Mouse (Mus musculus) liver, embryonic 13.5 days (tissue): Measurements from ENCODE around the gene Mybph. TPM values are rescaled to one million over a fixed set of nuclear protein-coding genes. Genes with fewer than 3 reads are reported as not detected.

Source experiments
- ATAC-seq: fragments of 200-750 bp; cut with Nextera tagmentation; 2 replicates; pipeline ENCODE4 v1.8.0; 2017; ENCODE audit warnings: low read depth, mild to moderate bottlenecking, moderate number of reproducible peaks, moderate library complexity
- DNase-seq: peaks from one replicate; pipeline ENCODE4 v3.0.0; 2022
- H3K27ac ChIP-seq: fragments of 300-500 bp; sonication (generic); 2 replicates; pipeline ENCODE4 v1.5.1; 2015; ENCODE audit warnings: moderate library complexity, mild to moderate bottlenecking, inconsistent platforms
- H3K27me3 ChIP-seq: fragments of 300-500 bp; sonication (generic); 2 replicates; pipeline ENCODE4 v1.6.1; 2015; ENCODE audit warnings: mild to moderate bottlenecking, inconsistent platforms
- H3K36me3 ChIP-seq: fragments of 300-500 bp; sonication (generic); 2 replicates; pipeline ENCODE4 v1.6.1; 2015; ENCODE audit warnings: mild to moderate bottlenecking, inconsistent platforms
- H3K4me1 ChIP-seq: fragments of 300-500 bp; sonication (generic); replicated peaks from 2 replicates; pipeline ENCODE4 v1.6.1; 2015; ENCODE audit warnings: inconsistent platforms
- H3K4me2 ChIP-seq: fragments of 300-500 bp; sonication (generic); 2 replicates; pipeline ENCODE4 v1.6.1; 2015; ENCODE audit warnings: inconsistent platforms, mild to moderate bottlenecking, moderate library complexity
- H3K4me3 ChIP-seq: fragments of 300-500 bp; sonication (generic); replicated peaks from 2 replicates; pipeline ENCODE4 v1.5.1; 2015; ENCODE audit warnings: mild to moderate bottlenecking, inconsistent platforms
- H3K9ac ChIP-seq: fragments of 300-500 bp; sonication (generic); 2 replicates; pipeline ENCODE4 v1.6.1; 2015; ENCODE audit warnings: mild to moderate bottlenecking, inconsistent platforms
- H3K9me3 ChIP-seq: fragments of 300-500 bp; sonication (generic); replicated peaks from 2 replicates; pipeline ENCODE4 v1.6.1; 2016; ENCODE audit warnings: inconsistent platforms
- WGBS: fragments of 180-500 bp; shearing (Covaris S2); methylation state at CpG from one replicate; pipeline ENCODE4 v1.1.7; 2015; ENCODE audit not compliant: insufficient replicate concordance; 5-methylcytosine and 5-hydroxymethylcytosine counted together
- polyA plus RNA-seq: library from polyadenylated mRNA; unstranded; fragments of >200 nt; fragmentation: Nextera tagmentation; extraction: Ambion mirVana; gene quantifications from 2 replicates; pipeline ENCODE4 v1.2.1, GENCODE M21; 2015

Mybph gene
- 1.6 and 1.9 TPM in 2 replicates for polyA plus RNA-seq

DNA sequence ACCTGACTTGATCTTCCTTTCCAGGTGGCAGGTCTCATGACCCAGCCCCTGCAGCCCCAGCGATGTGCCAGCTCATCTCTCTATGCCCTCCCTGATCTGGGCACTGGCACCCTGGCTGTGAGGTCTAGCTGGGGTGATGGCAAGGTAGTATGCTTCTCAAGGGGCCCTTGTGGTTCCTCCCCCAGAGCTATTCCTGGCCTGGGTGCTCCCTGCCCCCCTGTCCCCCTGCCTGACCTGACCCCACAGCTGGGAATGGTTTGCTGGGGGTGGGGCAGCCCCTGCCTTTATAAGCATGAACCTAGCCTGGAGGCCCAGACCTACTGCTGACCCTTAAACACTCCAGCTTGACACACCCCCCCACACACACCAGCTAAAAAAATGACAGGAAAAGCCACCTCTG, at the start of gene Mybph:
Gene Mybph, plus strand, starts transcription at position 323 of the 400 bp plus-strand sequence.
- no peak for DNase-seq
- no peak within 1 kb of the TSS for H3K4me3 ChIP-seq
- no peak within 1 kb of the TSS for H3K4me2 ChIP-seq
- no peak for ATAC-seq
- no peaks in the 10 kb centered on the region for H3K36me3 ChIP-seq
- H3K27ac ChIP-seq = no peak within 1 kb of the TSS
- no peaks in the 10 kb centered on the region for H3K9me3 ChIP-seq
- WGBS = 41% methylated on average over 1 of the region's 1 CpGs
- H3K4me1 ChIP-seq = peaks cover 26% of the 10 kb centered on the region
- H3K9ac ChIP-seq = no peak within 1 kb of the TSS
- peaks cover 31% of the 10 kb centered on the region for H3K27me3 ChIP-seq

DNA sequence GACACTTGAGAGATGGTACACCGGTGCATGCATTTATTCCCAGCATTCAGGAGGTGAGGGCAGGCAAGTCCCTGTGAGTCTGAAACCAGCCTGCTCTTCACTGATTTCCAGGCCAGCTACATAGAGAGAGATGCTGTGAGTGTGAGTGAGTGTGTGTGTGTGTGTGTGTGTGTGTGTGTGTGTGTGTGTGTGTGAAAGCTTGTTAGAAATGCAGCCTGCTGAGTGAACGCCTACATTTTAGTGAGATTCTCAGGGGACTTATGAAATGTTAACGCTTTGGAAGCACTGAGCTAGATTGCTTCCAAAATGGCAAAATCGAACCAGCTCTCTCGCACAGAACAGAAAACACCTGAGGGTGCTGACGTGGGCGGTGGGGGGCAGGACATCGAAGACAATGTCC, 47.2 kb upstream of the Mybph start:
- no peak overlapping the region for H3K9ac ChIP-seq
- H3K4me3 ChIP-seq = no peak overlapping the region
- DNase-seq (no peak), ATAC-seq (no peak)
- no peak overlapping the region for H3K4me2 ChIP-seq
- 73% methylated on average over 8 of the region's 8 CpGs for WGBS
- H3K36me3 ChIP-seq = no peaks in the 10 kb centered on the region
- no peak overlapping the region for H3K27ac ChIP-seq
- H3K4me1 ChIP-seq = peaks cover 9% of the 10 kb centered on the region
- no peaks in the 10 kb centered on the region for H3K9me3 ChIP-seq
- peaks cover 9% of the 10 kb centered on the region for H3K27me3 ChIP-seq

DNA sequence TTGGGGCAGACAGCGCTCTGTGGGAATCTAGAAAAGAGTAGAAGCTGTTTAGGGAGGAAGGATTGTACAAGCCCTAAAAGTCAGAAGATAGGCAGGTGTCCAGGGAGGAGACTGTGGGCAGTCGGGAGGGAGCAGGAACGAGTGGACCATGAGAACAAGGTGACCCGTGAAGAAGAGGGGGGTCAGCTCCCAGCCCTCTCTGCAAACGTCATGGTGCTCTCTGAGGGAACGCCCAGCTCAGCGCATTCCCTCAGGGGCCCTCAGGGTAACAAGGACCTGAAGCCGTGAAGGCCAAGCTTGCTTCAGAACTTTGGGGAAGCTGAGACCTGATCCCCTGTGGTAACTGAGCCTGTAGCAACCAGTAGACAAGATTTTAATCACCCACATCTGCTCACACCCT, 43.2 kb upstream of the Mybph start:
- no peaks in the 10 kb centered on the region for H3K9me3 ChIP-seq
- no peak for DNase-seq
- H3K27me3 ChIP-seq = no peaks in the 10 kb centered on the region
- no peaks in the 10 kb centered on the region for H3K36me3 ChIP-seq
- 50% methylated on average over 8 of the region's 8 CpGs for WGBS
- ATAC-seq = no peak
- H3K4me2 ChIP-seq = no peak overlapping the region
- peaks cover 45% of the 10 kb centered on the region for H3K4me1 ChIP-seq
- H3K9ac ChIP-seq = no peak overlapping the region
- no peak overlapping the region for H3K27ac ChIP-seq
- no peak overlapping the region for H3K4me3 ChIP-seq

DNA sequence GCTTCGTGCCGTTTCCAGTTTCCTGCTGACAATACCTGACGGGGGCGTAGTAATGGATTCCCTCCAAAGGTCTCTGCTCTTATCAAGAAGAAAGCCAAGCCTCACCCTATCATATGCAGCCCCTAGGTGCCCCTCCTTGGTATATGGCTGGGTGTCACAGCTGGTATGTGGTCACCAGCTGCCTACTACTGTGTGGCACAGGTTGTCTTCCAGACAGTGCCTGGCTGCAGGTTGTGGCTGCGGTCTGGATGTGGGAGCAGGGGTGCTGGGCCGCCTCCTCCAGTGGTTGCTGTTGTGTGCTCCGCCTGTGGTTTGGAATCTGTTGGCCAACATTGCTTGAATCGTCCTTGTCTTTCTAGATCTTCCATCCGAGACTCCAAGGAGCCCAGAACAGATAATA, 42.5 kb upstream of the Mybph start:
- ATAC-seq (no peak), DNase-seq (no peak)
- Histone ChIP-seq H3K27me3 (no peaks in the 10 kb centered on the region), H3K4me3 (no peak overlapping the region), H3K27ac (no peak overlapping the region), H3K4me2 (no peak overlapping the region), H3K9ac (no peak overlapping the region), H3K9me3 (no peaks in the 10 kb centered on the region), H3K36me3 (no peaks in the 10 kb centered on the region), H3K4me1 (peaks cover 51% of the 10 kb centered on the region)
- 63% methylated on average over 9 of the region's 9 CpGs for WGBS

DNA sequence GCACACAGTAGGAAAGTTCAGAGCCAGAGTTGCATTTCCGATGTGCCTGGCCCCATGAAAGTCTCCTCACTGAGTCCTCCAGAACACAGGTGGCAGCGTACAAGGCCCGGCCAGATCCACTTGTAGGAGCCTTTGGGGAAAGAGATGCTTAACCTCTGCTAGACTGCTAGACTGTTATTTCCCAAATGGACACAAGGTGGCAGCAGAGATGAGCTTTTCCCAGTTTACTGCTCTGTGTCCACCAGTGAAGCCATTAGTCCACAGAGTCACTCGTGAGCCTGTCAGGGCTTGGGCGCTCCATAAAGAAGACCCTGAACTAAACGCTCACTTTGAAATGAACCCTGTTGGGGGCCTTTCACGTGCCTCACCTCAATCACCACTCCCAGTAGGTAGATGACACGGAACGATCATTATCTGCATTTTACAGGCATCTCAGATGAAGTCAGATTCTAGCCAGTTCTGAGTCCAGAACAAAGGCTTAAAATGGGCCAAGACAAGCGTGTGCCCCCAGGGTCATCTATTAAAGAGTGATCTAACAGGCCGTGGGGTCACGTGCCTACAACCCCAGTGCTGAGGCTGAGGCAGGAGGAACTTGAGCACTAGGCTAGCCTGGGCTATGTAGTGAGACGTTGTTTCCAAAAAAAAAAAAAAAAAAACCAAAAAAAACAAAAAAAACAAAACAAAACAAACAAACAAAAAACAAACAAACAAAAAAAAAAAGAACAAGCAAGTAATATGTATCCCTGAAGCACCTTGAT, 41.4 kb upstream of the Mybph start:
- WGBS = 20% methylated on average over 13 of the region's 13 CpGs
- Histone ChIP-seq H3K9me3 (no peaks in the 10 kb centered on the region), H3K36me3 (no peaks in the 10 kb centered on the region), H3K27me3 (no peaks in the 10 kb centered on the region), H3K9ac (no peak overlapping the region), H3K4me2 (no peak overlapping the region), H3K27ac (no peak overlapping the region), H3K4me3 (no peak overlapping the region), H3K4me1 (peaks cover 51% of the 10 kb centered on the region)
- ATAC-seq (0 out of 2 replicates have a peak, but pooled peaks have one; percentile 52), DNase-seq (peak; percentile 73)

DNA sequence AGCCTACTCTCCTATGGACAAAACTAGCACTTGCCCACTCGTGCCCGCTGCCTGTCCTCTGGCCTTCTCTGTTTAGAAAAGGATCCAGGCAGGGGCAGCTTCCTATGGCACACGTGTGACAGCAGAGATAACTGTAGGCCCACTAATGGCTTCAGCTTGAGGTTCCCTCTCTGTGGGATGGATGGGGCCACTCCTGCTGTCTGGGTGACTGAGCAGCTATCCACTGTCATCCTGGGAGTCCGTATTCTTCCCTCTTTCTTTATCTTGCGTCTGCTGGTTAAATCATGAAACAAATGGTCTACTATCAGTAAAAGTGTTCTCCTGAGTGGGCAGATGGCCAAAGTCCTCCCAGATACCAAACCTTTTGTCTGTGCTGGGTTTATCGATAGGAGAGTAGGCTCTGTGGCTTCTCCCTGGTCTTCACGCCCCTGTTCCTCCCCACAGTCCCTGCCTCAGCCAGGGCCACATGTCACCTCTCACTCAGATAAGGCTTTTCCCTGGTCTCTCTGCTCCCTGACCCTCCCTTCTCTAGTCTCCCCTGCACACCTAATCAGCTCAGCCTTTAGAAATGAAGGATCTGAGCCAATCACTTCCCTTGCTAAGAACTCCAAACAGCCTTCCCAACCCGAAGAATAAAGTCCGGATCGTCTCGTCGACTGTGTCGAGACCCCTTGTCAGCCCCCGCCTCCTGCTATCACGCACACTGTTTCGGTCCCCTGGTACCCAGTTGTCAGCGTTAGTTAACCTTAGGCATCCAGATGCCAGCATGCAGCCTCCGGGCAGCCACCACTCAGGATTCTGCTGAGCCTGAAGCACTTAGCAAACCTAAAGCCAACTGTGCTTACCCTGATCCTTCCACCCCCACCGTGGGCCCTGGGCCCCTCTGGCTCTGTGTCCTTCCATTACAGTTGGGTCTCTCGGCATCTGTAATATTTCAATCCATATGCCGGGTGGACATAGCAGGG, 40.3 kb upstream of the Mybph start:
- Histone ChIP-seq H3K27me3 (no peaks in the 10 kb centered on the region), H3K9ac (0 out of 2 replicates have a peak overlapping the region, but pooled peaks have one; percentile 37), H3K4me3 (no peak overlapping the region), H3K36me3 (no peaks in the 10 kb centered on the region), H3K4me1 (peaks cover 51% of the 10 kb centered on the region), H3K9me3 (no peaks in the 10 kb centered on the region), H3K4me2 (no peak overlapping the region), H3K27ac (no peak overlapping the region)
- WGBS = 45% methylated on average over 21 of the region's 21 CpGs
- DNase-seq (peak; percentile 35), ATAC-seq (peak; percentile 79)

DNA sequence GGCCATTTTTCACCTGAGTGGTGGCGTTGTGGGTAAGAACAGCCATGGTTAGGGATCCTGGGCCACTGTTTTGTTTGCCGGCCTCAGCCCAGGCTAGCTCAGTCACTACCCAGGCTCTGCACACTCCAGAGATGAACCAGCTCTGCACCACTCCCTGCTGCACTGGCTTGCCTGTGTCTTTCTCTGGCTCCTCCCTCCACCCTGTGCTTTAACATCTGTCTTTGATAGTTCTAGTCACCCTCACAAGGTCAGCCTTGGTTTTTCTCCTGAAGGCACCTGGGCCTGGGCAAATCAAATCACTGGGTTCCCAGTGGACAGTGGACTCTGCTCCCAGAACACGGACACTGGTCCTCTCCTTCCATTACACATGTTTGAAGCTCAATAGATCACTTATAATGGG, 39.1 kb upstream of the Mybph start:
- H3K36me3 ChIP-seq = no peaks in the 10 kb centered on the region
- H3K4me3 ChIP-seq = no peak overlapping the region
- no peaks in the 10 kb centered on the region for H3K27me3 ChIP-seq
- ATAC-seq (no peak), DNase-seq (no peak)
- H3K9ac ChIP-seq = no peak overlapping the region
- WGBS = 69% methylated on average over 3 of the region's 3 CpGs
- H3K4me2 ChIP-seq = no peak overlapping the region
- no peaks in the 10 kb centered on the region for H3K9me3 ChIP-seq
- H3K27ac ChIP-seq = no peak overlapping the region
- H3K4me1 ChIP-seq = peaks cover 51% of the 10 kb centered on the region

DNA sequence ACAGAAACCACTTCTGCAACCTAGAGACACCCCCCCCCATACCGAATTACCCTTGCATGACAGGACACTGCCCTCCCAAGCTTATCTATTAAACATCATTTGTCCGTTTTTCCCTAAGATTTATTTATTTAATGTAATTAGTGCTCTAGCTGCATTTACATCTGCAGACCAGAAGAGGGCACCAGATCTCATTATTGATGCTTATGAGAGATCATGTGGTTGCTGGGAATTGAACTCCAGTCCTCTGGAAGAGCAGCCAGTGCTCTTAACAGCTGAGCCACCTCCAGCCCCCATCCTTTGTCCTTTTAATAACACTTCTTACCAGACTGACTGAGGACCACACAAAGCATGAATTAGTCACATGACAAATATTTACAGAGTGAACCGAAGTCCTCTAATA, 38.6 kb upstream of the Mybph start:
- peaks cover 51% of the 10 kb centered on the region for H3K4me1 ChIP-seq
- no peak for DNase-seq
- no peaks in the 10 kb centered on the region for H3K9me3 ChIP-seq
- no peak overlapping the region for H3K9ac ChIP-seq
- no peak overlapping the region for H3K4me2 ChIP-seq
- H3K27me3 ChIP-seq = no peaks in the 10 kb centered on the region
- 45% methylated on average over 3 of the region's 3 CpGs for WGBS
- no peaks in the 10 kb centered on the region for H3K36me3 ChIP-seq
- H3K4me3 ChIP-seq = no peak overlapping the region
- no peak for ATAC-seq
- no peak overlapping the region for H3K27ac ChIP-seq

DNA sequence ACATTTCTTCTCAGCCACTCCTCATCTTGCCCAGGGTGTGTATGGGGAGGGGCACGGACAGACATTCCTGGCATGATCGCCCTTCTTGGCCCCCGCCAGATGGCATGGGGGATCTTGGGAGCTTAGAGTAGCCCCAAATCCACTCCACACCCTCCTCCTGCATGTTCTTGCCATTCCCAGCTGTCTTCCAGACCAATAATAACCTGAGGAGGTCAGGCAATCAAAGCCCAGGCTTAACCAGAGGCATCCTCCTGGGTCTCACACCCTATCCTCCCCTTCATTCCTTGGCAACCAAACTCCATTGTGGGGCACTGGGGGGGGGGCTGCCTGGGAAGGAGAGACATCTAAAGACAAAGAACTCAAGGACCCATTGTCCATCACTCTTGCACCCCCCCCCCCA, 32.8 kb upstream of the Mybph start:
- WGBS = 79% methylated on average over 3 of the region's 3 CpGs
- H3K4me2 ChIP-seq = no peak overlapping the region
- peaks cover 4% of the 10 kb centered on the region; the same call in 1 of the 2 replicates for H3K27me3 ChIP-seq
- no peaks in the 10 kb centered on the region for H3K9me3 ChIP-seq
- DNase-seq (no peak), ATAC-seq (no peak)
- H3K4me1 ChIP-seq = peaks cover 9% of the 10 kb centered on the region; the same call in 1 of the 2 replicates
- H3K9ac ChIP-seq = no peak overlapping the region
- no peak overlapping the region for H3K27ac ChIP-seq
- no peak overlapping the region for H3K4me3 ChIP-seq
- H3K36me3 ChIP-seq = no peaks in the 10 kb centered on the region

DNA sequence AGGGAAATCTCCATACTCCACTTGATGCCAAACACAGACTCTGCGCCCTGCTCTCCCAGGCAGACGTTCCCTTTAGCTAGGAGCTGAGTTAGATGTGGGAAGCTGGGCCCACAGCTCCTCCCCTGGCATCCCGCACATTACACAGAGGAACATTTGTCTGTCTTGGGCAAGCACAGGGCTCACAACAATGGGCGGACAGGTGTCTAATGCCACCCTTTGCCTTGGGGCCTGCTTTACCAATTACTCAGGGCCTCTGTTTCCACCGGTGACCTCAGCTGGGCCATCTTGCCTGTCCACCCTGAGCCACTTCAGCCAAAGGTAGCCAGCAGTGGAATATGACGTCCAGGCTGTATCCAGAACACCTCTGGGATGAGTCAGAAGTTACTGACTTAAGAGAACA, 31.8 kb upstream of the Mybph start:
- peaks cover 4% of the 10 kb centered on the region; the same call in 1 of the 2 replicates for H3K27me3 ChIP-seq
- no peak overlapping the region for H3K9ac ChIP-seq
- H3K27ac ChIP-seq = no peak overlapping the region
- H3K36me3 ChIP-seq = no peaks in the 10 kb centered on the region
- H3K4me2 ChIP-seq = no peak overlapping the region
- 63% methylated on average over 6 of the region's 6 CpGs for WGBS
- H3K4me1 ChIP-seq = 0 out of 2 replicates have a peak, but pooled peaks cover 9% of the 10 kb centered on the region
- no peaks in the 10 kb centered on the region for H3K9me3 ChIP-seq
- H3K4me3 ChIP-seq = no peak overlapping the region
- ATAC-seq = no peak
- DNase-seq = no peak

DNA sequence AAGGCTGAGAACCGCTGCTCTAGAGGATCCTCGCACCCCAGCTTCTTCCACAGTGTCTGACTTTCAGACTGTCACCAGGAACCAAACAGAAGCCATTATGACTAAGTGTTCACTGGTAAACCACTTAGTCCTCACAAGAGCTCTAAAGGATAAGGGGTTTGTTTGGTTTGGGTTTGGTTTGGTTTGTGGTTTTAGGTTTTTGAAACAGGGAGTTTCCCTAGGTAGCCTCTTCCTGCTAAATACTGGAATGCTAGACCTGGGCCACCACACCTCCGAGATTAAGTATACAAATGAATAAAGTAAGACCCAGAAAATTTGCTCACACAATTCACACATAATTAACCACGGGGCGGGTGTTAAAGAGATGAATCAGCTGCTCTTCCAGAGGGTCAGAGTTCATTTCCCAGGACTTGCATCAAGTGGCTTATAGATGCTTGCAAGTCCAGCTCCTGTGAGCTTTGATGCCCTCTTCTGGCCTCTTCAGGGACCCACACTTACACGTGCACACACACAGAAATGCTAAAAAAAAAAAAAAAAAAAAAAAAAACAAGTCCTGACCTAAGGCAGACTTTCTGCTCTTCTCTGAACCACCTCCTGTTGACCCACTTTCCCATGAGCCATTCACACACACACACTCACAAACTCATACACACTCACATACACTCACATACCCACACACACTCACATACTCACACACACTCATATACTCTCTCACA, 30.6 kb upstream of the Mybph start:
- 58% methylated on average over 6 of the region's 6 CpGs for WGBS

More for the DNA sequence above, 30.6 kb upstream of the Mybph start:
- no peak for DNase-seq
- H3K4me2 ChIP-seq = no peak overlapping the region
- H3K27me3 ChIP-seq = peaks cover 4% of the 10 kb centered on the region; the same call in 1 of the 2 replicates
- no peak for ATAC-seq
- H3K4me1 ChIP-seq = peaks cover 21% of the 10 kb centered on the region
- H3K9ac ChIP-seq = no peak overlapping the region
- no peak overlapping the region for H3K4me3 ChIP-seq
- H3K27ac ChIP-seq = no peak overlapping the region
- H3K9me3 ChIP-seq = no peaks in the 10 kb centered on the region
- H3K36me3 ChIP-seq = no peaks in the 10 kb centered on the region
